Mouse (Mus musculus) midbrain, embryonic 16.5 days (tissue): ENCODE data around the gene Zfp212. TPM values are rescaled to one million over a fixed set of nuclear protein-coding genes. Genes with fewer than 3 reads are reported as not detected.

Experiments
- ATAC-seq: fragments of 200-750 bp; cut with Nextera tagmentation; 2 replicates; pipeline ENCODE4 v1.8.0; 2017; ENCODE audit warnings: moderate TSS enrichment
- H3K27ac ChIP-seq: fragments of 300-500 bp; sonication (generic); 2 replicates; pipeline ENCODE4 v1.5.1; 2014; ENCODE audit warnings: mild to moderate bottlenecking, low read length, mixed read lengths
- H3K27me3 ChIP-seq: fragments of 300-500 bp; sonication (generic); 2 replicates; pipeline ENCODE4 v1.6.1; 2014; ENCODE audit warnings: low read depth, low read length, mixed read lengths; ENCODE audit not compliant: control insufficient read depth, insufficient read depth
- H3K36me3 ChIP-seq: fragments of 300-500 bp; sonication (generic); 2 replicates; pipeline ENCODE4 v1.6.1; 2014; ENCODE audit warnings: mild to moderate bottlenecking, low read length, moderate library complexity, mixed read lengths; ENCODE audit not compliant: control insufficient read depth, insufficient read depth
- H3K4me1 ChIP-seq: fragments of 300-500 bp; sonication (generic); 2 replicates; pipeline ENCODE4 v1.6.1; 2014; ENCODE audit warnings: mild to moderate bottlenecking, low read length, mixed read lengths; ENCODE audit not compliant: control insufficient read depth, insufficient read depth
- H3K4me2 ChIP-seq: fragments of 300-500 bp; sonication (generic); 2 replicates; pipeline ENCODE4 v1.6.1; 2014; ENCODE audit warnings: mild to moderate bottlenecking, low read length, mixed read lengths
- H3K4me3 ChIP-seq: fragments of 300-500 bp; sonication (generic); 2 replicates; pipeline ENCODE4 v1.5.1; 2014; ENCODE audit warnings: low read depth, mild to moderate bottlenecking, low read length, moderate library complexity, mixed read lengths
- H3K9ac ChIP-seq: fragments of 300-500 bp; sonication (generic); 2 replicates; pipeline ENCODE4 v1.6.1; 2014; ENCODE audit warnings: low read depth, low read length, mixed read lengths
- H3K9me3 ChIP-seq: fragments of 300-500 bp; sonication (generic); replicated peaks from 2 replicates; pipeline ENCODE4 v1.6.1; 2014; ENCODE audit warnings: mild to moderate bottlenecking, low read length, mixed read lengths; ENCODE audit not compliant: control insufficient read depth, poor library complexity, severe bottlenecking
- WGBS: fragments of 180-500 bp; shearing (Covaris S2); extraction: QIAGEN DNeasy Blood & Tissue Kit; methylation state at CpG from one replicate; pipeline ENCODE4 v1.1.7; 2014; 5-methylcytosine and 5-hydroxymethylcytosine counted together
- polyA plus RNA-seq: library from polyadenylated mRNA; unstranded; fragments of >200 nt; fragmentation: Nextera tagmentation; extraction: Ambion mirVana; gene quantifications from 2 replicates; pipeline ENCODE4 v1.2.1, GENCODE M21; 2015

The Zfp212 gene
- polyA plus RNA-seq, 1 experiment from 2014 or later = 17.7 TPM

DNA sequence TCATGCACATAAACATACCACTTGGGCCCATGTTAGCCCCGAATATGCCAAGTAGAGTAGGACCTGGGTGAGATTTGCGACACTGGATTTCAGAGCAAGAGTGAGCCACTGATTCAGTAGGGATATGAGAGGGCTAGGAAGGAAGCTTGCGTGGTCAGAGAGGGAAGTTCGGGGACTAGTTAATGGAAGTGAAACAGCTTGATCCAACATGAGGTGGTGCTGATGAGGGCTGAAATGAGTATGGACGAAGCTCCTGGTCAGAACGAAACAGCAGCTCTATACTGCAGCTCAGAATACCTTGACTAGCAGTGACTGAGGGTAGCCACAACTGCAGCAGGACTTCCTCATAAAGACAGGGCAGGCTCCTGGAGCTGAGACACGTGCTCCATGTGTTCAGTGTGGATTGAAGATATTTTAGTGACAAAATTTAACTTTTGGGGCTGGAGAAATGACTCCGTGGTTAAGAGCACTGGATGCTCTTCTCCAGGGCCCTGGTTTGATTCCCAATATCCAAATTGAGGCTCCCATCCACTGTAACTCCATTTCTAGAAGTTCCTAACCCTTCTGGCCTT, 31.4 kb upstream of the Zfp212 start:
- Histone ChIP-seq H3K4me2 (no peak overlapping the region), H3K27ac (no peak overlapping the region), H3K27me3 (no peaks in the 10 kb centered on the region), H3K4me1 (no peaks in the 10 kb centered on the region), H3K9ac (no peak overlapping the region), H3K4me3 (no peak overlapping the region), H3K36me3 (peaks cover 55% of the 10 kb centered on the region), H3K9me3 (no peaks in the 10 kb centered on the region)
- WGBS = 90% methylated on average over 8 of the region's 8 CpGs
- no peak for ATAC-seq

GRCm38 (mm10) chr6:47899416-47899815, 20.9 kb upstream of the Zfp212 start:
- 97% methylated on average over 6 of the region's 6 CpGs for WGBS
- no peak for ATAC-seq
- no peak overlapping the region for H3K4me2 ChIP-seq
- H3K27ac ChIP-seq = no peak overlapping the region
- H3K36me3 ChIP-seq = peaks cover 32% of the 10 kb centered on the region
- no peaks in the 10 kb centered on the region for H3K27me3 ChIP-seq
- H3K4me1 ChIP-seq = no peaks in the 10 kb centered on the region
- H3K9me3 ChIP-seq = no peaks in the 10 kb centered on the region
- H3K4me3 ChIP-seq = no peak overlapping the region
- no peak overlapping the region for H3K9ac ChIP-seq

- Histone ChIP-seq H3K9me3 (no peaks in the 10 kb centered on the region), H3K4me2 (no peak overlapping the region), H3K27ac (no peak overlapping the region), H3K27me3 (no peaks in the 10 kb centered on the region), H3K4me3 (no peak overlapping the region), H3K9ac (no peak overlapping the region), H3K4me1 (no peaks in the 10 kb centered on the region), H3K36me3 (peaks cover 55% of the 10 kb centered on the region)
- ATAC-seq = no peak
- WGBS = 89% methylated on average over 4 of the region's 4 CpGs
Observed at GRCm38 (mm10) chr6:47903587-47903986, 16.7 kb upstream of the Zfp212 start.

GRCm38 (mm10) chr6:47904361-47904760, 15.9 kb upstream of the Zfp212 start:
- Histone ChIP-seq H3K27me3 (no peaks in the 10 kb centered on the region), H3K27ac (no peak overlapping the region), H3K36me3 (peaks cover 51% of the 10 kb centered on the region), H3K9me3 (no peaks in the 10 kb centered on the region), H3K4me2 (no peak overlapping the region), H3K4me3 (no peak overlapping the region), H3K4me1 (no peaks in the 10 kb centered on the region), H3K9ac (no peak overlapping the region)
- WGBS = 44% methylated on average over 19 of the region's 19 CpGs
- ATAC-seq = no peak

- no peak overlapping the region for H3K4me3 ChIP-seq
Observed at GRCm38 (mm10) chr6:47904917-47905695, 15.2 kb upstream of the Zfp212 start.

GRCm38 (mm10) chr6:47906326-47906725, 13.9 kb upstream of the Zfp212 start:
- ATAC-seq = no peak
- 97% methylated on average over 5 of the region's 5 CpGs for WGBS
- no peaks in the 10 kb centered on the region for H3K27me3 ChIP-seq
- peaks cover 41% of the 10 kb centered on the region for H3K36me3 ChIP-seq
- H3K27ac ChIP-seq = no peak overlapping the region
- H3K4me2 ChIP-seq = no peak overlapping the region
- no peaks in the 10 kb centered on the region for H3K9me3 ChIP-seq
- H3K4me3 ChIP-seq = no peak overlapping the region
- H3K4me1 ChIP-seq = no peaks in the 10 kb centered on the region
- H3K9ac ChIP-seq = no peak overlapping the region

More at GRCm38 (mm10) chr6:47904917-47905695, 15.2 kb upstream of the Zfp212 start:
- H3K36me3 ChIP-seq = peaks cover 48% of the 10 kb centered on the region
- no peaks in the 10 kb centered on the region for H3K27me3 ChIP-seq
- 60% methylated on average over 44 of the region's 44 CpGs for WGBS
- H3K9me3 ChIP-seq = no peaks in the 10 kb centered on the region
- H3K4me1 ChIP-seq = no peaks in the 10 kb centered on the region
- H3K9ac ChIP-seq = no peak overlapping the region
- H3K4me2 ChIP-seq = no peak overlapping the region
- H3K27ac ChIP-seq = no peak overlapping the region
- peak; percentile 34; the same call in 1 of the 2 replicates for ATAC-seq

DNA sequence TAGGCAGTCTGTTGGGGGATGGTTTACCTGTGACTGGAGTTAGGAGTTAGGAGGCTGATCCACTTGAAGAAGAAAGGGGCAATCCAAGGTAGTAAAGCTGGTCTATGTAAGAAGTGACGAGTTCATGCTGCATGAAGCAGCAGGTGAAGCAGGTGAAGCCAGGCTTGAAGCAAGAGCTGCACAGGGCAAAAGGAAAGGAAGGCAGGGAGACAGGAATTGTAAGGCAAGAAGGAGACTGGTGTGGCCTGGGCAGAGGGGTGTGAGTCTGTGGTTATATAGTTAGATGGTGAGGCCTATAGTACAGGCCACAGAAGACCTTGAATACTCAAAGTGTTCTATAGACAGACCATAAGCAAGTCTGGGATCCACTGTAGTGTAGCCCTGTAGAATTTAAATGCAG, 11.3 kb upstream of the Zfp212 start:
- Histone ChIP-seq H3K27me3 (no peaks in the 10 kb centered on the region), H3K4me1 (no peaks in the 10 kb centered on the region), H3K4me3 (no peak overlapping the region), H3K36me3 (peaks cover 27% of the 10 kb centered on the region), H3K27ac (no peak overlapping the region), H3K9me3 (no peaks in the 10 kb centered on the region), H3K9ac (no peak overlapping the region), H3K4me2 (no peak overlapping the region)
- no peak for ATAC-seq
- 88% methylated on average over 1 of the region's 1 CpGs for WGBS

GRCm38 (mm10) chr6:47911650-47912049, 8.6 kb upstream of the Zfp212 start:
- H3K27me3 ChIP-seq = no peaks in the 10 kb centered on the region
- no peak for ATAC-seq
- no peaks in the 10 kb centered on the region for H3K4me1 ChIP-seq
- H3K4me2 ChIP-seq = no peak overlapping the region
- no peak overlapping the region for H3K4me3 ChIP-seq
- no peak overlapping the region for H3K9ac ChIP-seq
- H3K9me3 ChIP-seq = no peaks in the 10 kb centered on the region
- H3K36me3 ChIP-seq = peaks cover 3% of the 10 kb centered on the region; the same call in 1 of the 2 replicates
- no peak overlapping the region for H3K27ac ChIP-seq
- WGBS = 75% methylated on average over 1 of the region's 1 CpGs

- Histone ChIP-seq H3K9ac (no peak overlapping the region), H3K4me3 (no peak overlapping the region), H3K36me3 (no peaks in the 10 kb centered on the region), H3K27ac (no peak overlapping the region), H3K9me3 (no peaks in the 10 kb centered on the region), H3K27me3 (no peaks in the 10 kb centered on the region), H3K4me2 (no peak overlapping the region), H3K4me1 (no peaks in the 10 kb centered on the region)
- WGBS = 67% methylated on average over 3 of the region's 3 CpGs
- no peak for ATAC-seq
Observed at GRCm38 (mm10) chr6:47912991-47913390, 7.3 kb upstream of the Zfp212 start.
